Mouse (Mus musculus): ENCODE measurements around the gene Iqcj.

Iqcj gene

DNA sequence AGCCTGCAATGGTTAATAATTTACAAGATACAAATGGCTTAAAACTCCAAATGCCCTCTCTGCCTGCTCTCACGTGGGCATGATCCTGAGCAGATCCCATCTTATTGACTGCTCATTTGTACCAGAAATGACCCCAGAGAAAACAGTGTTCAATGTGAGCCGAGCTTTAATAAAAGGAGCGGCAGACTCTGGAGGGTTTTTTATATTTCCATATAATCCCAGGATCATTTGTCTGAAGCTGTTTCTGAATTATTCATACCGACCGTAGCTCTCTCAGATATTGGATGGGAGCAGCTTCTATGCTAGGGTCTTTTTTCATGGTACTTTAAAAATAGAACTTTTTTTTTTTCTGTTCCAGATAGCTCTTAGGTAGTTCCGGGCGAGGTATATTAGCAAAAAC lies 67.7 kb downstream of the Iqcj start:
- DNase-seq, result no peak

DNA sequence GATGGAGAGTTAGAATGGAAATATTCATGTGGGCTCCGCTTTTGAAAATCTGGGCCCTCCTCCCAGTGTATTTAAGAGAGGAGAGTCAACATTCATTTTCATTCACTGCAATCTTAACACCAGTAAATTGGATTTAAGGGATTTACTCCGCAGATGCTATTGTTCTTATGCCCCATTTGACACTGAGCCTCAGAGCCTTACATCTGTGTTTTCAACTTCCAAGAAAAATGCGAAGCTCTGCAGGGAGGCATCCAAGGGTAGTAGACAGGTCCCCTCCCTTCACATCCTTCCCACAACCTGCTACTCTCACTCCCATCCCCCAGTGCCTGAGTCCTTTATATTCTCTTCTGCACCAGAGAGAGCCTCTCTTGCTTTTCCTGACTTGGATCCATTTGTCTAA lies 68.1 kb downstream of the Iqcj start:
- no peak for DNase-seq

DNA sequence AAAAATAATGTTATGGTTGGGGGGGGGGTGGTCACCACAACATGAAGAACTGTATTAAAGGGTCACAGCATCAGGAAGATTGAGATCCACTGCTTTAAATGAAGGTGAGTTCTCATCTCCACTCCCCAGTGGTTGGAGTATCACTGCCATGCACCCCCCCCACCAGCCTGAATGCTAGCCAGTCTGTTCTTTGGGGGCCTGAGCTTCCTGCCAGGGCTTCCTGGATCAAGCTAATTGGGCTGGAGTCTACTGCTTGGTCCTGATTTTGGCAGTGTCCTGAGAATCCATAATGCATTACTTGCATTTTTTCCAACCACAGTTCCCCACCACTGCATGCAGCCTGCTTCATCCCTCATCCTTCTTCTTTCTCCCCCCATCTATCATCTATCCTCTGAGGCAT lies 68.7 kb downstream of the Iqcj start:
- DNase-seq, result no peak

DNA sequence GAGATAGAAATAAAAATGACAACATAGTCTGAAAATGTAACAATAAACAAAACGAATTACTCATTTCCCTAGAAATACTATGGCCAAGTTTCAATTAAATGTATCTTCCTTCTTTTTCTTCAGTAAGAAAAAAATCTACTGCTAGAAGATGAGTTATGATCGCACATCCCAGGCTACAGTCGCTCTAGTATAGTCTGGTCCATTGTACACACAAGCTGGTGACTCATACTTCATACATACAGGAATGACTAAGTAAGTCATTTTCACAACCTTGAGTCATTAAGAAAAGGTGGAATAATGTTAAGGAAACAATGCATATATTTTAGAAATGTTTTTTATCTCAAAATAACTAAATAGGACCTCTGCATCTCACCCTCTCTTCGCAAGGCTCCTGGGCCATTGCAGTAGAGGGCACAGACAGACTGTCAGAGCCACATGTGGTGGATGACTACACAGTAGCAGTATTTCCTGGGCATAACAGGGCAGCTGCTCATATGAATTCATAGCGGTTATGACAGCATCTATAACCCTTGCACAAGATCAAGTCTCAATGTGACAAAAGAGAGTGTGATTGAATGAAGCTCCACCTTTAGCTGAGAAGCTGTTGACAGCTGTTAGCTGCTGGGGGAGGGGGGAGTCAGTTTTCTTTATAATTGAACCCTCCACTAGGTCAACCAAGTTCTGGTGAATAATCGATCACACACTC lies 70.1 kb downstream of the Iqcj start:
- DNase-seq, result no peak

DNA sequence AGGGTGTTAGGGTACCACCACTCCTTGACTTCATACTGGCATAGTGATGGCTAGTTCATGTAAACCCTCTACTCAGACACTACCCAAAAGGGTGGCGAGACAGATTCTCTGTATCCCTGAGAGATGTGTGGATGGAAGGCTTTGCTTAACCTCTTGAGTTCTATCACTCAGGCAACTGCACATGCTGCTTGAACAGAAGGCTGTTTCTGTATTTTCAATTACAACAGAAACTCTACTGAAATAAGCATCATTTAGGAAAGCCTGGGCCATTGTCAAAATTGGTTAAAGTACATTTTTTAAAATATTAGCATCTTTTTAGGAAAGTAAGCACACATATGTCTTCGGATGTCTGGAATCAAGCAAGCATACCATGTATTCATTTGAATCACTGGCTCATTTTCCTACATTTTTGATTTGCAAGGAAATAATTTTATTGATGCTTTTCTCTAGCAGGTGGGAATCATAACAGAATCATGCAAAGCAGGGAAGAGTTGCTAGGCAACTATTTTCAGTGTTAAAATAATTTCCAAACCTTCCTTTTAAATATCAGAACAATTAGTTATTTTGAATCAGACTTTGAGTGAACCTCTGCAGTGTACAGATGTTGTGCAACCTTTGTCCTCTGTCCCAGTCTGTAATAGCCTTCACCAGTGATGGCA lies 82.4 kb downstream of the Iqcj start:
- no peak for DNase-seq

DNA sequence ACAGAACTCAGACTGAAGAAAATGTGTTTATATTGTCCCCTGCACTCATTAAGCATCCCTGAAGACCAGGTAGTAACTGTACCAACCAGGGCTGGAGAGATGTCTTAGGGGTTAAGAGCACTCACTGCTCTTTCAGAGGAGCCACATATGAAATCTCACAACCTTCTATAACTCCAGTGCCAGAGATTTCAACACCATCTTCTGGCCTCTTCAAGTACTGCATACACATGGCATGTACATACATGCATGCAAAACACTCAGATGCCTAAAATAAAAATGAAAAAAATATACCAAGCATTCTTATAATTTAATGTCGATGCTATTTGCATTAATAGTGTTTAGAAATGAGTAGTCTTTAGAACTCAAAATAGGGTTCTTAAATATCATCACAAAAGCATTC lies 88.0 kb downstream of the Iqcj start:
- no peak for DNase-seq

DNA sequence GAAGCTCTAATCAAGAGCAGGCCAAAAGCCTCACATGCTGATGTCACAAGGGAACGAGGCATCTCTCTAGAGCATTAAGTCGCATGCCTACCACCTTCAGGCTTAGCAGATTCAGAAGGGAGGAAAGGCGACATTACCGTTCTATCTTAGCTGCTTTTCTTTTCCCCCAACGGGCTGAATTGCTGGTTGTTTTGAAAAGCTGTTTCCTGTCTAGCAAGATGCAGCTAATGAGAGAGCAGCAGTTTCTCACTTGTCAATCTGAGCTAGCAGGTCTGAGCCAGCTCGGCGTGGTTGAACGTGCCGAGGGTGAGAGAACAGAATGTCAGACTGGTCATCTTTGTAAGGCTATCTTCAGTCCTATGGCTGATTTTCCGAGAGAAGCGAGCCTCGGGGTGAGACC lies 91.3 kb downstream of the Iqcj start:
- DNase-seq, result no peak

DNA sequence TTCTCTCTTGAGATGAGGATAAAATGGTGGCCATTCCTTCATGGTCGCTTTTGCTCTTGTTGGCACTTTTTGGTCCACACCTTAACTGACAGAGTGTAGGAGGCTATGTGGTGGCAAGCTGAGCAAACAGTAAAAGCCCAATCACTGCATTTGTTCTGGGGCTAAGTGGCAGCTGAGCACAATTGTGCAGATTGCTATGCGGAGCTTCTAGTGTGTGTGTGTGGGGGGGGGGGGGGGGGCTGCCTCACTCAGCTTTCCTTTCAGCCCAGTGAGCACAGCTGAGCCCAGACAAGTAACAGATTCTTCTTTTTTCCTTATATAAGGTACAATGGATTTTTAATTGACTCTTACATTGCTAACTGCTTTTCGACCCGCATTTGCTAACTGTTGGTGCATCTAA lies 110.4 kb downstream of the Iqcj start:
- no peak for DNase-seq

DNA sequence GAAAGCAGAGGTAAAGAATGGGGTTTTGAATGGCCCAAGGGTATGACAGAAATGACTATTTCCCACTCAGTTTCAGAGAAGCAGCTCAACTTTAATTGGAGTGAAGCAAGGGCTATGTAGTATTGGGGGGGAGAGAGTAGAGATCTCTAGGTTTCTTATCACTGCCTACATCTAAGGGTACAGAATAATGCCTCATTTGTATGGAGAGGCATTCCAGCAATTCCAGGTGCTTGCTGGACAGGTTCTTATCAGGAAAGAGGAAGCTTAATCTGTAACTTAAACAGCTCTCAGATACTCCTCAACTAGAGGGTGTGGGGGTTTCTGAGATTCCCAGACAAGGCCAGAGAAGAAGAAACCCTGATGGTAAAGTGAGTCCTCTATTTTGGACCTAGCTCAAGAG lies 120.3 kb downstream of the Iqcj start:
- DNase-seq, result no peak

DNA sequence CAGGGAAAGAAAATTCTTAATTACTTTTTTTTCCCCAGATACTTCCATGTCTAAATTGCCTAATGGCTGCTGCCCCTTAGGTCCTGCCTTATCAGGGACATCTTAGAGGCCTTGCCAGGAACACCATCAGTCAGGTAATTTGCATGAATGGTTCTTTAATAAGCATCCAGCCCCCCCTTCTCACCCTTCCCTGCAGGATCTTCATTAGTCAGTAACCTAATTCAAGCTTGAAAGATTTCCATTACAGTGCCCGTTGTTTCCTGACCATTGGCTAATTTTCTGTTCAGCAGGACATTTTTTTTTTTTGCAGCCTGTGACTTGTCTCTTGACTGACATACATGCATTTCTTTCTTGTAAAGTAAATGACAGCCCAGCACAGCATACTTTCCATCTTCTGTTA lies 123.8 kb downstream of the Iqcj start:
- no peak for DNase-seq

DNA sequence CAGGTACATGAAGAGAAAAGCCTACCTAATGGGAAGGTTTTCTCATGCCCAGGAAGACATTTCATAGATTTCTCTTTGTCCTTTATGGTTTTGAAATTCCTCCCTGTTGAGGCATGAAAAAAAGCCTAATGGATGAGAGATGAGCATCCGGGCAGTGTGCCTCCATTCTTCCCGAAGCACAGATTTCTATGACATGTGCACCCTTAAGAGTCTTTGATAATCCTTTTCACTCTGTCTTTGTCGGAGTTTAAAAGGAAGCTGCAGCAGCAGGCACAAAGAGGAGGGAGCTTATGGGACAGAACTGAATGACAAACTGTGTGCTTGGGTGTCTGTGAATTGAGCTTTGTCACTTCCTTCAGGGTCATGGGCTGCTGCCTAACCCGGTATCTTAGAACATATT lies 127.4 kb downstream of the Iqcj start:
- no peak for DNase-seq

DNA sequence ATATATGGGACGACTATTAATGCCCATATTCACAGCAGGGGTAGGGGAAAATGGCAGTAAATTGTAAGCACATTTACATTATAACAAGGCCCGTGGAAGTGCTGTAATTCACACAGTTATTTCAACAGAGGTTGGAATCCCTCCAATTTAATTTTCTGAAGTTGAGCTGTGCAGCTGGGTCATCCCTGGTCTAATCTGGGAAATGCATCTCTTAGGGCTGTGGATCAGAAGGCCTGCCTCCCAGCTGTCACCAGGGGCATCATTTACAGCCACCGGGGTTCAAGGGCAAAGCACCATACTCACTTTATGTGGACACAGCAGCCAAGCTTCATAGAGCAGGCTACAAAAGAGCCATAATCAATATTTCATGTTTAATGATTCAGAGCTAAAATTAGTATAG lies 144.1 kb downstream of the Iqcj start:
- DNase-seq, result no peak

DNA sequence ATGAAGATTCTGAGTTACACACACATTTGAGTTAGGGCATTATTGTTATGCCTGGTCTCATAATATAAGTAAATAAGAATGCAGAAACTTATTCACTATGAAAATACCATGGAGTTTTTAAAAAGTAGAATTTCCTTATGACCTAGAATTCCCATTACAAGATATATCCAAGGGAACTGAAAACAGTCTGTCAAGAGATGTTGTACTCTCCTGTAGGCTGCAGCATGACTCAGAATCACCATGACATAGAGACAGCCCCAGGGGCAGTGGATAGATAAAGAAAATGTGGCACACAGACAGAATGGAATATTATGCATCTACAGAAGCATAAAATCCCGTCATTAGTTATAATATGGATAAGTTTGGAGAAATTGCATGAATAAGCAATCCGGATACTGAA lies 150.9 kb downstream of the Iqcj start:
- no peak for DNase-seq

DNA sequence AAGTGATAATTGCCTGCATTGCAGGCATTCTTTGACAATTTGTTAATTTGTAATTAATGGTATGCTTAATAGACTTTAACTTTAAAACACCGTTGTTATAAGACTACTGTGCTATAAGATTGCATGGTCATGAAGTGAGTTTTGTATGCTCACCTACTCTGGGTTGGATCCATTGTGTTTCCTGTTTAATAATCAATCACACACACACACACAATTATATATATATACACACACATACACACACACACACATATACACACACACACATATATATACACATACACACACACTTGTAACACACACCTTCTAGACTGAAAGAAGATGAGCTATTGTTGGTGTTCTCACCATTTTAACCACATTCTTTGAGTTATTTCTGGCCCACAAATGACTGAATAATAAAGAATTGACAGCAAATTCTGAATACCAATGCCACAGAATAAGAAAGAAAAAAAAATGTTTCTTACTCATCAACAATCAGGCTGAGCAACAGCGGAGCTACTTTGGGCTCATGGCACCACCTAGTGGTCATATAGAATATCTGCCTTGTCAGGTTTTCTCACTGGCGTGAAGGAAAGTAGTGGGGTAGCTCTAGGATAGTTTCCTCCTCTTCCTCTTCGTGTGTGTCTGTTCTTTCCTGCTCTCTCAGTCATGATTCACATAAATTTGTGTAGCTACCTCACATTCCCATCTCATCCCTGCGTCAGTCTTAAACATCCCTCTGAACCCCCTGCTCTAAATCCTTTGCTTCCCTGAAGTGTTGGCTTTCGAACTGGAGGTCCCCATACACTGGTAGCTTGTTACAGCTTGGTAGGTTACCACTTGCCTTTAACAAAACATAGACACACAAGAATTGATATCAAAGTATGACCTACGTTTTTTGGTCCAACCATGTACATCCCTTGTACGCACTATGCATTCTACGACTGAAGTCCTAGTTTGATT lies 153.7 kb downstream of the Iqcj start:
- peak; percentile 20 for DNase-seq

DNA sequence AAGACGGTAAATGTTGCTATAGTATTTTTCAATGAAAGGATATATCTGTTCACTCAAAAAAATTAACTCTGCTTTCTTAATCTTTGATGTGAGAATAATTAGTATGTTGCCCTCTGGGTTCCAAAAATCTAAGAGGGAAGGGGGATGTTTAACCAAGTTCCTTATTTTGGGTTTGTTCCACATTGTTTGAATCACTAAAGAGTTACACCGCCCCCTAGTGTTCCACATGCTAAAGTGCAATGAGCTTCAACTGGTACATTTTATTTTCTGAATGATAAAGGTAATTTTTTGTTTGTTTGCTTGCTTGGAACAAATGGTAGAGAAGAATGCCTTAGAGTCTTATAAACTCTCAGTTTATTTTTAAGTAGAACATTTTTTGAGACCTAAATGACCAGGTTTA lies 161.5 kb downstream of the Iqcj start:
- DNase-seq, result no peak

DNA sequence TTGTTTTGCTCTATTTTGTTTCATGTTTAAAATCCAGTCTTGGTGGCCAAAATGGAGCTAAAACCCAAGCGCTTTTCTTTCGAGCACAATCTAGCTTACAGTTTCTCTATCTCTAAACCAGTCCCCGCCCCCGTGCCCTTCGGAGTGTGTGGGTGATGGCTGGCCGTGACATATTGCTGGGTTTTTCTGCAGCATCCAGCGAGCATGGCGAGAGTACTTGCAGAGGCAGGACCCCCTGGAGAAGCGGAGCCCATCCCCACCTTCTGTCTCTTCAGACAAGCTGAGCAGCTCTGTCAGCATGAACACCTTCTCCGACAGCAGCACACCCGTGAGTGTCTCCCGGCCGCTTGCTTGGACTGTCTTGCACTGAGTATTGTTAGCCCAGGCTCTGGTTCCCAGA lies 163.1 kb downstream of the Iqcj start:
- DNase-seq, result no peak

DNA sequence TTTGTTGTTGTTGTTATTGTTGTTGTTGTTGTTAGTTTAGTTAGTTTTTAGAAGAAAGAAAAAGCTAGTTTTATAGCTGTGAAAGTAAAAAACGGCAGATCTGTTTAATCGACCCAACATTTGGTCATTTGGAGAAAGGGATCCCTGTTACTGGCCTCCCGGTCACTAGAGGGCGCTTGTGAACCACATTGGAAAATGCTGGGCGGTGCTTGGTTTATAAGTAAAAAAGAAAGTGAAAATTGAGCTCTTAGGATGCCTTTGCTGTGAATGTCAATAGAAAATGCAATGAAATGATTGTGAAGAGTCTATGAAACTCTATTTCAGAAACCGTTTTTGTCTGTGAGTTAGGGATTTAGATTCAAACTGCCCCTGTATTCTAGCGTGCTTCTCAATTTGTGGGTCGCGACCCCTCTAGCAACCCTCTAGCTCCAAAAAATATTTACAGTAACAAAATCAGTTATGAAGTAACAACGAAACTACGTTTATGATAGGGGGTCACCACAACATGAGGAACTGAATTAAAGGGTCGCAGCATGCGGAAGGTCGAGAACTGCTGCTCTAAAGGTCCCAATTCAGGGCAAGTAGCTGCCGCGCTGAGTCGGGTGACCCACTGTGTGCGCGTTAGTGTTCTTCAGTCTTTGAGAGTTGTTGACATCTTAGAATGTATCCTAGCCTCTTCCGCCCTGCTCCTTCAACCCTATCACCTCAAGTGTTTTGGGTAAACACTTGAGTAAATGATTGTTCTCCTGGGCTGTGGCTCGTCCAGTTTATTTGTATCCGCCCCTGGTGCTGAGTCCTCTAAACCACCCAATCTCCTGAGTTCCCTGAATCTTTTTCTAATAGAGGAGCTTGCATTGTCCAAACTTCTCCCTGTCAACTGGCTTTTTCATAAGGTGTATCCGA lies 164.6 kb downstream of the Iqcj start:
- DNase-seq, result peak; percentile 66

DNA sequence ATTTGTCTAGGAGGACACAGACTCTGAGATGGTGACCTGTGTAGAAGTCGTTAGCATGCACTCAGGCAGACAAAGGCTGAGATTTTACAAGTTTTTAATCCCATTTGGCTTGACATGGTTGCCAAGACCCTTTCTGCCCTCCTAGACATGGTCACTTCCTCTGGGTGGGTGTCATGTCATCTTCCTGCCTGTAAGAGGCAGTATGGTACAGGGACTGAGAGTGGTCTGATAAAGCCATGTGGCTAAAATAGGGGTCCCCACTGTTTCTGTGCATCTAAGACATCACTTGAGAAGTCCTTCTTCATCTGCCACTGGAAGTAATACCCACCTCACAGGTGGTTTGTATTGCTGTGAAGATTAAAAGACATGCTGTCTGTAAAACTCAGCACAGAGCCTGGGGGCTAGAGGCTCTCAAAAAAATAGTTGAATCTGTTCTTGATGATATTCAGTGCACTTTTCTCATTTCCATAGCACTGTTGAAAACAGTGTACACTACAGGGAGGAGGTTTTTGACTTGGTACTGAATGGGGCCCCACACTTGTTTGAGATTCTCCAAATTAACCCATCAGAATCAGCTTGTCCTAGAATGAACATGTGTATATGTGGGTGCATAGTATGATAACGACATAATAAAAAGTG lies 167.3 kb downstream of the Iqcj start:
- no peak for DNase-seq

DNA sequence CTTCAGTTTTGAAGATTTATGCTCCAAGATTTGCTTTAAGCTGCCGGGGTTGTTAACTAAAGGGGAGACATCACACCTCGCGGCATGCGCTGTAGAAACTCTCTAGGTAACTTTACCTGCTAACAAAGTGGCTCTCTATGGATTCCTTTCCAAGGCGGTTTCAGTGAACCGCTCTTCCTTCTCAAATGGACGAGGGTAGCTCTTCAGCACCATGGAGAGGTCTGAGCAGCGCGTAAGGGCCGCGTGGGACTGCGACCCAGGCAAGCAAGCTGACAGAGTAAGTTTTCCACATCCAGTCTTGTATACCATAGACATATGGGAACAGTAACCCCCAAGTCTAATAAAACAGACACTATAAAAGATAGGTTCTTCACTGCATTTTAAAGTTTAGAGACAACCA lies 172.7 kb downstream of the Iqcj start, which contains the start of gene Schip1:
Schip1 (plus strand) TSS at position 72 of the 400 bp plus-strand sequence.
- DNase-seq, result peak; percentile 39

DNA sequence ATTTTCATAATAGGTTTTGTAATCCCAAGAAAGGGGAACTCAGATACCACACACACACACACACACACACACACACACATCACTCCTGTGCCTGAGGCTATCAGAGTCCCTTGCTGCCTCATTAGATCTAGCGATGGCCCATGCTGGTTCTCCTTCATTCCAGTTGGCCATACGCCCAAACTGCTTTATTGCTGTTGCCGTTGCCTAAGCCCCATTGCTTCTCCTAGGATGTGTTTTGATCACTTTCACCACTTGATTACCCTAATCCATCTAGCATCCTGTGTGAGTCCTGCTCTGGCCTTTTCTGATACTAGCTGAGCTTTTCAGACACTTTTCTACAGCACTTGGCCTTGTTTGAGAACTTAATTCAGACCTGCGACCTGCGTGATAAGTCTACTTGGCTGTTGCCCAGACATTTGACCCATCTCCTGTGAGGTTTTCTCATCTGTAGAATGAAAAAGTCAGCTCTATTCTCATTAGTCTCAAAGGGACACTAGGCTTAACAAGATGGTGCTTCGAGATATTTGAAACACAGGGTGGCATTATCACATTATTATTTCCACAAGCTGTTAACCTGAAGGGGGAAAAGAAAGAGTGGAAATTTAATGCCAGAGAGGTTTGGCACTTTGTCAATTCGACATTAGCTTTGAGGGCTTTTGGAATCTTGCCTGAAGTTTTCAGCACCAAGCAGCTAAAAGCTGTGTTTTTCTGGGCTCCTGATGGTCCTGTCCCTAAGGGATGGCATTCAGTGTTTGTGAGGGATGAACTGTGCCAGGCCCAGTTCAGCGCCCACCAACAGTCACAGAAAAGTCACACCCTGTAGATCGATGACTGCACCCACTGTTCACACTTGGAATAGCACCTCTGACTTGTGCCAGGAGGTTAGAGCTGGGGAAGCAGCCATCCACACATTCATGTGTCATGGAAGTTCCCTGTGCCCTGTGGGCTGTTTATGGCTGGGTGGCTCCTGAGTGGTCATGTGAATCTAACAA lies 179.7 kb downstream of the Iqcj start:
- DNase-seq, result no peak

DNA sequence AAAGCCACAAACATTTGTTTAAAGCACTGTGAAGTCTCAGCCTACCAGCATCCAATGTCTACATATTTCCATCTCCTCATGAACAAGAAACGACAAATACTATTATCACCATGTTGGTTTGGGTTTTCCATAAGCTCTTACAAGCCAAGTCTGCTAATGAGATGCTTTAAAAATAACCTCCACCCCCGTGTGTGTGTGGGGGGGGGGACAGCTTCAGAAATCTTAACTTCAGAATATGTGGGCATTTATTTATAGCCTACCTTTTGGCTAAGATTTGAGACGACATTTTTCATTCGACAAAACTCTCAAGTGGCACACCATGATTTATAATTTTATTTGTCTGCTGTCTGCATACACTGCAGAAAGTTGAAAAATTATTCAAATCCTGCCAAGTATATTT lies 185.4 kb downstream of the Iqcj start:
- no peak for DNase-seq

Data from liver (tissue).